Comparison of ENCODE assay signal across 12 mouse cellular contexts in genomic region chrX:99455581-99455980, GRCm38 (mm10). TPM values are rescaled to one million over a fixed set of nuclear protein-coding genes. Genes with fewer than 3 reads are reported as not detected.
A peak's percentile ranks its signal among the peaks of the same experiment; 100 is the strongest.
DNase-seq lines count a peak whose midpoint lies in the region; ATAC-seq and TF ChIP-seq lines count a peak whose summit lies in the region.
"Had no signal": no experiment of that assay in that cellular context is flagged by ENCODE, and none has a peak within 500 bp of the region (broad histone marks: within the 10 kb centered on the region; RNA-seq: fewer than 3 reads in every experiment).

No protein-coding gene starts in this region.

- no peaks in the 10 kb centered on the region for H3K36me3 ChIP-seq in lung, embryonic 14.5 days (ENCODE audit: insufficient read depth)
- no peaks in the 10 kb centered on the region for H3K36me3 ChIP-seq in forebrain, embryonic 13.5 days (ENCODE audit: poor library complexity, severe bottlenecking)
- no peaks in the 10 kb centered on the region for H3K36me3 ChIP-seq in kidney, embryonic 16.5 days (ENCODE audit: insufficient read depth, low read length)

- no peak overlapping the region for H3K4me3 ChIP-seq in lung, embryonic 14.5 days (ENCODE audit: low read depth, low read length)
- H3K4me3 ChIP-seq in forebrain, embryonic 13.5 days, result no peak overlapping the region
- H3K4me3 ChIP-seq in kidney, embryonic 16.5 days (ENCODE audit: low read length), result no peak overlapping the region
- H3K4me3 ChIP-seq: megakaryocyte, embryonic 14.5 days had no signal

- no peaks in the 10 kb centered on the region for H3K27me3 ChIP-seq in lung, embryonic 14.5 days (ENCODE audit: insufficient read depth, low read length)
- H3K27me3 ChIP-seq in forebrain, embryonic 13.5 days, result peaks cover 9% of the 10 kb centered on the region; the same call in 1 of the 2 replicates
- peaks cover 30% of the 10 kb centered on the region; the same call in 1 of the 2 replicates for H3K27me3 ChIP-seq in kidney, embryonic 16.5 days (ENCODE audit: insufficient read depth, low read length)

- H3K4me2 ChIP-seq in lung, embryonic 14.5 days, result no peak overlapping the region
- peak overlapping the region; percentile 43 for H3K4me2 ChIP-seq in forebrain, embryonic 13.5 days
- no peak overlapping the region for H3K4me2 ChIP-seq in kidney, embryonic 16.5 days (replicated peaks; ENCODE audit: low read depth, low read length)

- no peak for TF ChIP-seq CTCF in lung, embryonic 14.5 days (IDR thresholded peaks at IDR 0.05; ENCODE audit: low read depth)

- WGBS in lung, embryonic 14.5 days, result 34% methylated on average over 5 of the region's 5 CpGs
- WGBS in forebrain, embryonic 13.5 days, result 11% methylated on average over 5 of the region's 5 CpGs
- 56% methylated on average over 5 of the region's 5 CpGs for WGBS in kidney, embryonic 16.5 days

- peak; percentile 36 for DNase-seq in lung, embryonic 14.5 days
- DNase-seq in lung, postnatal 25 days (ENCODE audit: low spot score), result no peak
- peak; percentile 72 for DNase-seq in mesoderm, embryonic 11.5 days (ENCODE audit: low read depth, low spot score)
- peak; percentile 62 for DNase-seq in testis, postnatal 10 days (ENCODE audit: low spot score)
- DNase-seq in layer of hippocampus, adult 18-20 months (ENCODE audit: low spot score in 2 of 2), result no peak
- DNase-seq in kidney, postnatal 36 days, result no peak
- DNase-seq: adrenal gland, adult 8-10 months; gastrocnemius, postnatal 10 days; right cerebral cortex, postnatal 25 days had no signal

- no peak overlapping the region for H3K27ac ChIP-seq in lung, embryonic 14.5 days (ENCODE audit: low read depth)
- peak overlapping the region; percentile 83 for H3K27ac ChIP-seq in forebrain, embryonic 13.5 days
- H3K27ac ChIP-seq in kidney, embryonic 16.5 days (ENCODE audit: low read length), result no peak overlapping the region

- ATAC-seq in lung, embryonic 14.5 days (ENCODE audit: insufficient read depth), result peak; percentile 20; the same call in 1 of the 2 replicates
- peak; percentile 88 for ATAC-seq in forebrain, embryonic 13.5 days
- ATAC-seq in kidney, embryonic 16.5 days (ENCODE audit: low FRiP score, low TSS enrichment), result no peak

- no peaks in the 10 kb centered on the region for H3K9me3 ChIP-seq in lung, embryonic 14.5 days (ENCODE audit: low read depth, low read length)
- H3K9me3 ChIP-seq in forebrain, embryonic 13.5 days (replicated peaks), result no peaks in the 10 kb centered on the region
- no peaks in the 10 kb centered on the region for H3K9me3 ChIP-seq in kidney, embryonic 16.5 days (ENCODE audit: low read length)
- H3K9me3 ChIP-seq: megakaryocyte, embryonic 14.5 days had no signal

- H3K4me1 ChIP-seq in lung, embryonic 14.5 days (ENCODE audit: insufficient read depth), result 0 out of 2 replicates have a peak, but pooled peaks cover 8% of the 10 kb centered on the region
- peaks cover 63% of the 10 kb centered on the region for H3K4me1 ChIP-seq in forebrain, embryonic 13.5 days
- H3K4me1 ChIP-seq in kidney, embryonic 16.5 days (ENCODE audit: insufficient read depth, low read length), result peaks cover 12% of the 10 kb centered on the region; the same call in 1 of the 2 replicates
- H3K4me1 ChIP-seq: megakaryocyte, embryonic 14.5 days had no signal

- no peak overlapping the region for H3K9ac ChIP-seq in lung, embryonic 14.5 days
- no peak overlapping the region for H3K9ac ChIP-seq in forebrain, embryonic 13.5 days
- no peak overlapping the region for H3K9ac ChIP-seq in kidney, embryonic 16.5 days (replicated peaks; ENCODE audit: low read length)

RNA-seq across cellular contexts. Expression of gene Pja1, which starts 15.5 kb away (rescaled TPM):
- polyA plus RNA-seq in lung, embryonic 14.5 days (2014; fragmentation: Nextera tagmentation; extraction: Ambion mirVana), result 160 and 162 TPM in 2 replicates
- polyA plus RNA-seq in forebrain, embryonic 13.5 days (2015; fragmentation: Nextera tagmentation; extraction: Ambion mirVana), result 316 and 321 TPM in 2 replicates
- 100 to 1,000 TPM; 205 to 226 TPM for total RNA-seq in layer of hippocampus, adult 18-20 months (2021)
- 207 and 212 TPM in 2 replicates for polyA plus RNA-seq in kidney, embryonic 16.5 days (2015; fragmentation: Nextera tagmentation; extraction: Ambion mirVana)

Comparison
In these comparisons a context has a peak if more than half of its experiments do, and no peak if none do; other contexts are left out.
1. DNase-seq: peak in lung, embryonic 14.5 days (single experiment), mesoderm, embryonic 11.5 days (single experiment) and testis, postnatal 10 days (single experiment); none in lung, postnatal 25 days (single experiment), layer of hippocampus, adult 18-20 months (0 of 2) and kidney, postnatal 36 days (0 of 2).